Mouse (Mus musculus): ENCODE data around the gene Thap4.

DNA sequence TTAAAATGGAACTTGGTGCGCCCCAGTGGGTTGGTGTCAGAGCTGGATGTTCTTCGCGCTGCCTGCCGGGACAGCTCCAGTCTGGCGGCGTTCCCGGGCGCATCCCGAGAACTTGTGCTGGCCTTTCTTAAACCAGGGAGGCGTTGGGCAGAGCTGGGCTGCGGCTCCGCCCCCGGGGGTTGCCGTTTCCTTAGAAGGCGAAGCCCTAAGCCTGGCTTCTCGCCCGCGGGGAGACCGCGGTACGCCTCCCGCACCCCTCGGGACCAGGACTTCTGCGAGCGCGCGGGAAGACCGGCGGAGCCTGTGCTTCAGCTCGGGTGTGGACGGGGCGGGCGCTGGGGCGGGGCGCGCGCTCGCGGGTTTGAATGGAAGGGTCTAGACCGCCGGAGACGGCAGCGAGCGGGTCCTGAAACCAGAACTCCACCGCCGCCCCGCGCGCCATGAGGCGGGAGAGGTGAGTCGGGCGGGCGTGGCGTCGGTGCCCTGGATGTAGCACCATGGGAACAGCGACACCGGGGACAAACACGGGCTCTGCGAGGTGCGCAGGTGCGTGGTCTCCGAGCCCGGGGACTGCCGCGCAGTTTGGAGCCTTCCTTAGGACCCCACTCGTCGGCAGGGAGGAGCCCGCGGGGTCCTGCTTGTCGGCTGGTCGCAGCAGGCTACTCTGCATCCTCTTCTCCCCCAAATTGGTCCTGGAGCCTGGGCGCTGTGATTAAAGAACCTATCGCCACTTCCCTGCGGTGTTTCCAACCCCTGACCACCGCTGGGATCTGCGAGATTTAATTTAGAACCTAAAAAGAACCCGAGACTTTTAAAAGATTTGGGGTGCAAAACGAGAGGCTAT, 69.0 kb downstream of the Thap4 start, which contains the start of gene Bok:
- no peak for TF ChIP-seq CTCF (IDR thresholded peaks at IDR 0.05; ENCODE audit: extremely low read depth, insufficient read depth, low read length)
- TF ChIP-seq POLR2A (IDR thresholded peaks at IDR 0.05; ENCODE audit: extremely low read depth, insufficient read depth, low read length) = no peak

Data from cortical plate, adult 2 months (tissue).